Mouse (Mus musculus): ENCODE data around the gene Lgi1. TPM values are rescaled to one million over a fixed set of nuclear protein-coding genes. Genes with fewer than 3 reads are reported as not detected.

The Lgi1 gene
- total and polyA plus RNA-seq, 3 experiments = 0.09 to 1.8 (median 0.43) TPM

DNA sequence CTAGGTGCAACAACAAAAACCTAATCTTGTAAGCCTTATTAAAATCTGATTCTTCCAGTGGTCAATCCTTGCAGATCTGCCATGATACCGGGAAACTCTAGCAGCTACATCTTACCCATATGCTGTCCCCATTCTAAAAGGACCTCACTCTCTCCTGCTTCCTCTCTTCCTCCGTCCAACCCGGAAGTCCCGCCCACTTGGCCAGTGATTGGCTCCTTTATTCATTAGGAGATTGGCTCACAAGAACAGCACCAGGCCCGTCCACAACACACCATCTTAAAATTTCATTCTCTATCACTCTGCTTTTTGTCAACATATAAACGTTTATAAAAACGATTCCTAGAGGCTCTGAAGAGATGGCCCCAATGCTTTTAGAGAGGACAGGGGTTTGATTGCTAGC, 61.5 kb downstream of the Lgi1 start:
- DNase-seq = no peak

- no peak for DNase-seq
Measured at GRCm38 (mm10) chr19:38327002-38327401, 62.7 kb downstream of the Lgi1 start.

DNA sequence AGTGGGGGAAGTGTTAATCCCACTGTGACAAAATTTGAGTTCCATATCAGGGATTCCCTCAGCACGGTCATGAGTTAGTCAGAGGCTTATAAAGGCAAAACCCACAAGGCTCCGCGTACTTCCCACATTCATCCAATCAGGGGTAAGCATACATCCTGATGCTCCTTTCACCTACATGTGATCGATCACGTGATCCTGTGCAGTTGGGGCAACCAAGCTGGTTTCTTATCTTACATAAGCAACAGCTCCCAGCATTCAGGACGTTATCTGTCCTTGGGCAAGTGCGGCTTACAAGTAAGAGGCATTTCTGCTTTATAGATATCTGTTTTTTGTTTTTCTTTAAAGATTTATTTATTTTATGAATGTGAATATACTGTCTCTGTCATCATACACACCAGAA, 63.7 kb downstream of the Lgi1 start:
- no peak for DNase-seq

GRCm38 (mm10) chr19:38329257-38329656, 64.9 kb downstream of the Lgi1 start:
- no peak for DNase-seq

- DNase-seq = no peak
Measured at GRCm38 (mm10) chr19:38331072-38331471, 66.7 kb downstream of the Lgi1 start.

- DNase-seq = no peak
Measured at GRCm38 (mm10) chr19:38332245-38332644, 67.9 kb downstream of the Lgi1 start.

GRCm38 (mm10) chr19:38332820-38333219, 68.5 kb downstream of the Lgi1 start:
- DNase-seq = no peak

DNA sequence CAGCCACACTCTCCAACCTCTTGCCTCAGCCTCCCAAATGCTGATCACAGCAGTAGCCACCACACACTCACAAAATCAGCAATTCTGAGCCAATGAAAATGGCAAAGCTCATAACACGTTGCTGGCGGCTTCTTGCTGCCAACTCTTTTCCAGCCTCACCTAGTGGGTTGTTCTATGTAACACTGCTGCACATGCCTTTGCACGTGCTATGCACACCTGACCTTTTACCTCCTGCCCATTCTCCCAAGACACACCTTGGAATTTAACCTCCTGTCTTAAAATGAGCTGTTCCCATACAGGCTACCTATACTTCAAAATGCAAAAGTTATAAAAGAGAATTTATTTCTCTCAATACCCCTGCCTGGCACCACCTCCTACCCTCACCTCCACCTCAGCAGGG, 72.2 kb downstream of the Lgi1 start:
- no peak for DNase-seq

DNA sequence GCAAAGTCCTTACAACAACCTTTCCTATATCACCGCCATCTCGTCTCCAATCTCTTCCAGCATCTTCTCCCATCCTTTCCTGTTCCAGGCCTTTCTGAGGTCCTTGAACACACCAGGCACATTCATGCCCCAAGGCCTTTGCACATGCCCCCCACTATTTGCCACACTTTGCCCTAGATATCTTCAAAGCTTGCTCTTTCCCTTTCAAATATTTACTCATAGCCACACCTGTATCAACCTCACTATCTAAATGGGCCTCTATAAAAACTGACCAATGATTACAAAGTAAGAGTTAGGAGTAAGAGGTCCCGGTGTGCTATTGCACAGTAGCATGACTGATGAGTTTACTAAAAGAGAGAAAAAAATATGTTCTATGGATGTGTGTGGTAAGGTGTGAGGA, 73.0 kb downstream of the Lgi1 start:
- DNase-seq = no peak

- DNase-seq = no peak
Measured at GRCm38 (mm10) chr19:38339734-38340133, 75.4 kb downstream of the Lgi1 start.

- no peak for DNase-seq
Measured at GRCm38 (mm10) chr19:38343246-38343645, 78.9 kb downstream of the Lgi1 start.

DNA sequence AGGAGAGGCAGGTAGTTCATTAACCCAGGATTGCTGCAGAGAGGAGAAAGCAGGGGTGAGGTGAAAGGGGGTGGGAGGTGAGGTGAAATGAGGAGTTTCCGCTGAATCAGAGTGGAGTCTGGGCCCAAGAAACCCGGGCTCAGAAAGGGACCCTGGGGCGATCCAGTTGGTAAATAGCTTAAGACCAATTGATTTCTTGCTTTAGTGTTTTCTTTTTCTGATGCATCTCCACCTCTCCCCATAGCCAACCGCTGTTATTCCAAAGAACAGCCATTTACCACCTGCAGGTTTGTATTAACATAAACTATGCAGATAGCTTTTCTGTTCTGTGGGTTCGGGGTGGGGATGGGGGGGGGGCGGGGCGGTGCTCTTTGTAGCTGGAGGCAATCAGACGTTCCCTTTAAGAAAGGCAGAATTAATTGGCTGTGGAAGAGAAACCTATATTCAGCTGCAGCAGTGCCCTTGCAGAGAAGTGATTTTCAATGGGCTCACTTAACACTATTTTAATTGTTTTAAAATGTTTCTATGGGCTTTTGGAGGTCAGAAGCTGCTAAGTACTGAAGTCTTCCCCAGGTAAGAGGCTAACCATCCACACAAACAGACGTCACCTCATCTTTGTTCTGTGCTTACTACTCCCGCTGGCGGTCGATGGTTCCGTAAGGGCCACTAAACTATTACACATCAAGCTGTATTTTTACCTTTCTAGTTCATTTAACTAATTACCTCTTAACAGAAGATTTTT, 84.1 kb downstream of the Lgi1 start:
- DNase-seq = no peak

DNA sequence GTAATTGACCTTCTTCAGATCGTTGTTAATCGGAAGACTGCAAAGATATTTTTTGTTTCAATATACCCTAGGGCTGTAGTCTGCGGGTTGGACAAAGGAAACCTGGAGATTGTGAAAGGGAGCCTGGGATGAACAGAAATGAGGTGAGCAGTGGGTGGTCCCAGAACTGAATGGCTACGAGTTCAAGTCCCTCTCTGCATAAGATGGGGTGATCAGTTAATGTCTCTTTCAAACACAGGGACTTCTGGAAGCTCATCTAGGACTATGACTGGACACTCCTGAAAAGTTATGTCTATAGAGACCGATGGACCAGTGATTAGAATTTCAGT, 84.6 kb downstream of the Lgi1 start:
- no peak for DNase-seq

- peak; percentile 21 for DNase-seq
Measured at GRCm38 (mm10) chr19:38351202-38351601, 86.9 kb downstream of the Lgi1 start.

- DNase-seq = no peak
Measured at GRCm38 (mm10) chr19:38351728-38352127, 87.4 kb downstream of the Lgi1 start.

DNA sequence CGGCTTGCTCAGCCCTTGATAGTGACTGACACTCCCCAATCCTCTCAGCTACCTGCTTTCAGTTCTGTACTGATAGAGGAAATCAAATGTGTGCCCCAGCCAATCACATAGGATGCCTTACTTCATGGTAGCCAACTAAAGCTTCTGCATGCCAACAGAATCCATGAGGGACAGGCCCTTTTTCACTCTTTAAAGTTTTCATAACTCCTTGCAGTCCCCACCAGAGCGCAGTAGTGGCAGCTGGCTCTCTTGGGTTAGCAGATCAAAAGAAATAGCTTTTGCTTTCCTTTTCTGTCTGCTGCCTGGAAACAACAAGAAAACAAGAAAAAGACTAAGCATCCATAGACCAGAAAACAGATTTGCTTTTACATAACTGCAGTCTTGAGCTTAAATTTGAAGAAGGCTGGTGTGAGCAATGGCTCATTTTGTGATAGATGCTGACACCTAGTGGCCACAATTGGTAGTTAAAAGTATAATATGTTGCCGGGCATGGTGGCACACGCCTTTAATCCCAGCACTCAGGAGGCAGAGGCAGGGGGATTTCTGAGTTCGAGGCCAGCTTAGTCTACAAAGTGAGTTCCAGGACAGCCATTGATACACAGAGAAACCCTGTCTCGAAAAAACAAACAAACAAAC, 88.3 kb downstream of the Lgi1 start:
- DNase-seq = peak; percentile 19

GRCm38 (mm10) chr19:38354279-38354678, 89.9 kb downstream of the Lgi1 start:
- no peak for DNase-seq

DNA sequence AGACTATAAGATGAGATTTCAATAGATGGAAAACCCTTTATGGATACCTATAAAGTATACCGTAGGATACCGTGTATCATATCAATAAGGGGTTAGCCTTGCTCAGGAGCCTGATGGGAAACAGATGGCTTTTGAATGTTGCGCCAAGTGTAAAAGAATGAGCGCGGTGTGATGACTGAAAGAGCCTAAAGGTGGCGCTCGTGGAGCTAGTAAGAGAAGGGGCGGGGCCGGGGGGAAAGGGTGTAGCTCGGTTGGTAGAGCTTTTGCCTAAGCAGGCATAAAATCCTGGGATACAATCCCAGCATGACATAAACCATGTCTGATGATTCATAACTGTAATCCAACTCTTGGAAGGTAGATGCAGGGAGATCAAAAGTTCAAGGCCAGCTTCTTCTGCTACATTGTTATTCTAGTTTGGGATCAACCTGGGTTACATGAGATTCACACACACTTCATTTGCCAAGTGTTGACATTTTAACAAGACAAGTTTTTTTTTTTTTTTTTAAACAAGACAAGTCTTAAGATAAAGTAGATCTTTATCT, 90.6 kb downstream of the Lgi1 start:
- DNase-seq = peak; percentile 39

GRCm38 (mm10) chr19:38356211-38356828, 92.0 kb downstream of the Lgi1 start:
- no peak for DNase-seq

- DNase-seq = peak; percentile 27
Measured at GRCm38 (mm10) chr19:38357956-38358623, 93.8 kb downstream of the Lgi1 start.

GRCm38 (mm10) chr19:38359287-38359686, 95.0 kb downstream of the Lgi1 start:
- DNase-seq = no peak

All from adrenal gland, adult 2 months (tissue).